Mouse (Mus musculus) cerebellum, adult 2 months (tissue): ENCODE measurements at regions not wholly inside any gene's neighbourhood (a gene's known extent, or its start where the extent isn't known, plus 50 kb on each side); places are given as distances from the start of the nearest gene placed in this dataset.

ENCODE experiments used
- CTCF ChIP-seq: fragments of 200-500 bp; IDR thresholded peaks from 2 replicates; pipeline ENCODE4 v1.5.1; 2011; ENCODE audit warnings: low read depth, mild to moderate bottlenecking, control low read depth, low read length, moderate library complexity, borderline replicate concordance; ENCODE audit not compliant: insufficient read depth
- POLR2A ChIP-seq: fragments of 200-500 bp; IDR thresholded peaks from 2 replicates; pipeline ENCODE4 v1.6.1; 2011; ENCODE audit warnings: low read length, control low read depth, borderline replicate concordance; ENCODE audit not compliant: insufficient read depth

- TF ChIP-seq CTCF = no peak
- TF ChIP-seq POLR2A = no peak
Measured at GRCm38 (mm10) chr3:102610970-102611369, 123.4 kb upstream of the Tspan2 start.
